Mouse (Mus musculus) heart, postnatal 0 days (tissue): ENCODE data around the gene Mgll. TPM values are rescaled to one million over a fixed set of nuclear protein-coding genes. Genes with fewer than 3 reads are reported as not detected.

Experiments
- ATAC-seq: fragments of 200-750 bp; cut with Nextera tagmentation; 2 replicates; pipeline ENCODE4 v1.8.0; 2017; ENCODE audit warnings: low read depth, moderate number of reproducible peaks, moderate library complexity; ENCODE audit not compliant: insufficient read depth
- DNase-seq: peaks from one replicate; pipeline ENCODE4 v3.0.0-alpha.2; 2016; ENCODE audit warnings: low spot score
- H3K27ac ChIP-seq: fragments of 300-500 bp; sonication (generic); 2 replicates; pipeline ENCODE4 v1.5.1; 2014; ENCODE audit warnings: low read depth, mild to moderate bottlenecking
- H3K27me3 ChIP-seq: fragments of 300-500 bp; sonication (generic); 2 replicates; pipeline ENCODE4 v1.6.1; 2014; ENCODE audit warnings: low read length, mixed read lengths; ENCODE audit not compliant: control insufficient read depth, insufficient read depth
- H3K36me3 ChIP-seq: fragments of 300-500 bp; sonication (generic); replicated peaks from 2 replicates; pipeline ENCODE4 v1.6.1; 2014; ENCODE audit warnings: low read length, mixed read lengths; ENCODE audit not compliant: control insufficient read depth, insufficient read depth
- H3K4me1 ChIP-seq: fragments of 300-500 bp; sonication (generic); 2 replicates; pipeline ENCODE4 v1.6.1; 2014; ENCODE audit warnings: antibody characterized with exemption; ENCODE audit not compliant: control insufficient read depth, insufficient read depth
- H3K4me2 ChIP-seq: fragments of 300-500 bp; sonication (generic); 2 replicates; pipeline ENCODE4 v1.6.1; 2014; ENCODE audit warnings: low read depth, mild to moderate bottlenecking, low read length, moderate library complexity
- H3K4me3 ChIP-seq: fragments of 300-500 bp; sonication (generic); 2 replicates; pipeline ENCODE4 v1.5.1; 2014; ENCODE audit warnings: low read depth, low read length
- H3K9ac ChIP-seq: fragments of 300-500 bp; sonication (generic); replicated peaks from 2 replicates; pipeline ENCODE4 v1.6.1; 2014; ENCODE audit warnings: low read depth, low read length, mixed read lengths
- H3K9me3 ChIP-seq: fragments of 300-500 bp; sonication (generic); replicated peaks from 2 replicates; pipeline ENCODE4 v1.6.1; 2016; ENCODE audit warnings: low read length; ENCODE audit not compliant: control insufficient read depth
- CTCF ChIP-seq: IDR thresholded peaks from 2 replicates; pipeline ENCODE4 v1.5.1; 2016; ENCODE audit warnings: antibody characterized with exemption, control low read depth, low read depth
- EP300 ChIP-seq: IDR thresholded peaks from 2 replicates; pipeline ENCODE4 v1.6.1; 2016; ENCODE audit warnings: antibody characterized with exemption, low read depth
- WGBS: fragments of 180-500 bp; shearing (Covaris S2); extraction: QIAGEN DNeasy Blood & Tissue Kit; methylation state at CpG from one replicate; pipeline ENCODE4 v1.1.7; 2014; 5-methylcytosine and 5-hydroxymethylcytosine counted together
- polyA plus RNA-seq: library from polyadenylated mRNA; unstranded; fragments of >200 nt; fragmentation: Nextera tagmentation; extraction: Ambion mirVana; gene quantifications from 2 replicates; pipeline ENCODE4 v1.2.1, GENCODE M21; 2015
- total RNA-seq: library from RNA; depleted of rRNA; stranded (reverse); fragments of >200 nt; gene quantifications from 2 replicates; pipeline ENCODE4 v1.2.3, GENCODE M21; 2014; ENCODE audit warnings: low replicate concordance

The Mgll gene
- total and polyA plus RNA-seq, 2 experiments from 2014 or later: 134 to 147 TPM

DNA sequence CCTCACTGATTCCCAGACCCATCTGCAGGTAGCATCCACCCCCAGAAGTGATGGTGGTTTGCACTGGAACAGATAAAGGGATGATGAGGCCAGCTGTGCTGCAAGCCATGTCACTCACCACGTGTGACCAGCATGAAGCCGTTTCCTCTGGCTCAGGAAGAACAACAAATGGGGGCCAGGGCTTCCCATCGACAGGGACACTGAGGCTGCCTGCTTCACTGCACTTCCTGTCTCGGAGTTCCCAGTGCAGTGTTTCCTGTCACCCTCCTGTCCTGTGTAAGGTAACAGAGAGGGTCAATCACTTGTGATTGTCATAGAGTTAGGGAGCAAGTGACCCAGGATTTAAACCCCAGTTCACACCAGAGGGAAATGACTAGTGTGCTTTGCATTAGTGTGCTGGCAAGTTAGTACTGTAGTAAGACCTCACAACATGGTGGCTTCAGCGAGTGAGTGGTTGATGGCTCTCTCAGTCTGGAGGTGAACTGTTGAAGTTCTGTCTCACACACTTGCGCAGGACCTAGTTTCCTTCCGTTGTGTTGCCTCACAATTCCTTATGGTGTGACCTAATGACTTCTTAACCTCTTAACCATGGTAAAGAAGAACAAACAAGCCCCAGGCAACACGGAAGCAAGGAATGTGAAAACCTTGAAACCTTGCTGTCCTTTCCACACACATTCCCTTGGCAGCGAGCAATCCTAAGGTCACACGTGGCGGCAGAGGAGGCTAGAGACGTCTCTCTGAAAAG, 23.3 kb downstream of the Mgll start:
- Histone ChIP-seq H3K36me3 (0 out of 2 replicates have a peak, but pooled peaks cover 9% of the 10 kb centered on the region), H3K27me3 (no peaks in the 10 kb centered on the region), H3K4me3 (no peak overlapping the region), H3K4me1 (0 out of 2 replicates have a peak, but pooled peaks cover 6% of the 10 kb centered on the region), H3K9me3 (no peaks in the 10 kb centered on the region), H3K4me2 (no peak overlapping the region), H3K9ac (no peak overlapping the region), H3K27ac (no peak overlapping the region)
- ATAC-seq (no peak), DNase-seq (no peak)
- TF ChIP-seq EP300 (no peak), CTCF (no peak)
- 71% methylated on average over 12 of the region's 12 CpGs for WGBS

DNA sequence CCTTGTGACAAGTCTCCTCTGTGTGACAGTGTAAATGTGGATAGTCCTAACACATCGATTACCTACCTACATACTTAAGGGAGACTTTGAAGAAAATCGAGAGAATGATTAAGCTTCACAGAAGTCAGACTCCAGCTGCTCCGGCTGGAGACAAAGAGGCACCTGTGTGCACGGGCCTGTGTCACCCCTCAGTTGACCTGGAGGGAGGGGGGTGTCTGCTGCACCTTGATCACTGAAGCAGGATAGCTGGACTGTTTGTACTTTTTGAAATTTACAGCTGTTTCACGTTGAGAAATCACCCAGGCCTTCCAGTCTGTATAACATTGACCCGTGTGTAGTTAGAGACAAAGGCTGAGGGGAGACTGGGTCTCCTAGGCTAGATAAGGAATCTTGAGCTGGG, 26.7 kb downstream of the Mgll start:
- Histone ChIP-seq H3K9me3 (no peaks in the 10 kb centered on the region), H3K4me2 (no peak overlapping the region), H3K27me3 (no peaks in the 10 kb centered on the region), H3K36me3 (0 out of 2 replicates have a peak, but pooled peaks cover 9% of the 10 kb centered on the region), H3K27ac (no peak overlapping the region), H3K9ac (no peak overlapping the region), H3K4me1 (peaks cover 19% of the 10 kb centered on the region; the same call in 1 of the 2 replicates), H3K4me3 (no peak overlapping the region)
- ATAC-seq: no peak
- TF ChIP-seq EP300: no peak
- no peak for TF ChIP-seq CTCF
- no peak for DNase-seq
- 81% methylated on average over 6 of the region's 6 CpGs for WGBS

DNA sequence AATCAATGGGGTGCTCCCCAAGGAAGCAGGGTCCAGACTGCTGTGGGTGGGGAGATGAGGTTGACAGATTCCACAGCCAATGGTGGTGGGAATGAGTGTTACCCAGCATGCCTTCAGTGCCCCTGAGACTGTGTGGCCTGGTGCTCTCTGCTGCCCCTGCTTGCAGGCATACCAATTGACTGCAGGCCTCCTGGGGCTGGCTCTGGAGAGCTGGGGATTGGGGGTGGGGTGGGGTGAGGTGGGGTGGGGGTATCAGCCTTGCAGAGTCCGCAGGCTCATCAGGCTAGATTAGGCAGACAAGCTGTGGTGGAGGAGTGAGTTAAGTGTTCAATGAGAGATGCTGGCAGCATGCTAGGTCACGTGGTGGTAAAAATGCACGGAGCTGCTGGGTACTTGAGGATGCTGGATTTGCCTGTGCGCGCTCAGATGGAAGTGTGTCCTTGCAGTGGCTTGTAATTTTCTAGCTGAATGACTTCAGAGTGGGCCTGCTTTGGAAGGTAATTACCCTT, 28.6 kb downstream of the Mgll start:
- no peaks in the 10 kb centered on the region for H3K9me3 ChIP-seq
- no peak overlapping the region for H3K4me2 ChIP-seq
- H3K4me1 ChIP-seq: peaks cover 22% of the 10 kb centered on the region; the same call in 1 of the 2 replicates
- H3K9ac ChIP-seq: no peak overlapping the region
- 0 out of 2 replicates have a peak, but pooled peaks cover 6% of the 10 kb centered on the region for H3K36me3 ChIP-seq
- TF ChIP-seq EP300: no peak
- peak; percentile 51 for TF ChIP-seq CTCF
- ATAC-seq: peak; percentile 79
- H3K27ac ChIP-seq: peak overlapping the region; percentile 20
- H3K27me3 ChIP-seq: no peaks in the 10 kb centered on the region
- DNase-seq: peak; percentile 60
- H3K4me3 ChIP-seq: no peak overlapping the region
- 34% methylated on average over 5 of the region's 5 CpGs for WGBS

DNA sequence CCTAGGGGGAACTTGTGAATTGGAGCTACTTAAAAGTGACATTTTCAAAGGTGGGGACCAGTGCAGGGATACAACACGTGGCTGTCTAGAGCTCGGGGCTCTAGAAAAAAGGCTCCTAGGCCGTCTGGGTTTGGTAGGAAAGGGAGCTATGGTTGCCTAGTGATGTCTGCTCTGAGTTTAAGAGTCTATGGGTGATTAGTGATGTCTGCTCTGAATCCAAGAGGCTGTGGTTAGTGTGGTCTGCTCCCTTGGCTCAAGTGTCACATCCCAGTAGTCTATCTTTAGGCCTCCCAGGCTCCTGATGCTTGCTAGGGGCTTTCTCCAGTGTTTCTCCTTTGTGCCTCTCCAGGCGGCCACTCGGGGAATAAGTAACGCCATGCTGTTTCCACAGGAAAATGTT, 29.4 kb downstream of the Mgll start:
- Histone ChIP-seq H3K4me1 (peaks cover 31% of the 10 kb centered on the region), H3K27me3 (no peaks in the 10 kb centered on the region), H3K9me3 (no peaks in the 10 kb centered on the region), H3K36me3 (0 out of 2 replicates have a peak, but pooled peaks cover 4% of the 10 kb centered on the region), H3K9ac (no peak overlapping the region), H3K27ac (peak overlapping the region; percentile 20), H3K4me3 (no peak overlapping the region), H3K4me2 (no peak overlapping the region)
- DNase-seq (no peak), ATAC-seq (no peak)
- TF ChIP-seq EP300 (no peak), CTCF (no peak)
- WGBS: 69% methylated on average over 6 of the region's 6 CpGs

DNA sequence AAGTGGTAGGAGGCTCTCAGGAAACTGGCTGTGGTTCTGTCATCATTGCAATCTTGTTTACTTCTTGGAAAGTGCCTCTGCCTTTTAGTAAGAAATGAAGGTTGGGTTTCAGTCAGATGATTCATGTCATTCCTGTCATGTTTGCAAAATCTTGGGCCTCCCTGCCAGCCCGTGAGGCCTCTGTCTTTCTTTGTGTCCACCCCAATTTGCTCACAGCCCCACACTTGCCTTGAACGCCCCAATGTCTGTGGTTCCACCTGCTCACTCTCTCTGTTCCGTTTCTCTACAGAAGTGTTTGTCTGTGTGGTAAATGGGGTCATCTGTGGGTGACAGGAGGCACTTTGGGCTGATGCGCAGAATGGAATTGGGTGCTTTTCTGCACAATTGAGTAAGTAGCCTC, 32.8 kb downstream of the Mgll start:
- H3K4me2 ChIP-seq: no peak overlapping the region
- no peak overlapping the region for H3K9ac ChIP-seq
- H3K4me3 ChIP-seq: no peak overlapping the region
- 0 out of 2 replicates have a peak, but pooled peaks cover 4% of the 10 kb centered on the region for H3K36me3 ChIP-seq
- no peaks in the 10 kb centered on the region for H3K9me3 ChIP-seq
- peaks cover 65% of the 10 kb centered on the region for H3K4me1 ChIP-seq
- WGBS: 90% methylated on average over 4 of the region's 4 CpGs
- ATAC-seq (no peak), DNase-seq (no peak)
- H3K27me3 ChIP-seq: no peaks in the 10 kb centered on the region
- no peak for TF ChIP-seq EP300
- TF ChIP-seq CTCF: no peak
- H3K27ac ChIP-seq: no peak overlapping the region
